Mouse (Mus musculus) liver, adult 2 months (tissue): Measurements from ENCODE around the gene Hopx. TPM values are rescaled to one million over a fixed set of nuclear protein-coding genes. Genes with fewer than 3 reads are reported as not detected.
"Not testable (repeated sequence)": the region's sequence is repeated elsewhere in the genome, so short reads cannot be mapped to it uniquely, and the experiment has no call there.

ENCODE experiments used
- DNase-seq: peaks from one replicate; pipeline ENCODE4 v3.0.0-alpha.2; 2011; ENCODE audit warnings: low read depth, low spot score; ENCODE audit errors: extremely low read depth
- H3K27ac ChIP-seq: fragments of 200-500 bp; replicated peaks from 2 replicates; pipeline ENCODE4 v1.5.1; 2012; ENCODE audit warnings: low read depth, mild to moderate bottlenecking, control low read depth, inconsistent platforms, low read length; ENCODE audit not compliant: insufficient read depth
- H3K27me3 ChIP-seq: fragments of 200-500 bp; 2 replicates; pipeline ENCODE4 v1.6.1; 2012; ENCODE audit warnings: mild to moderate bottlenecking, moderate library complexity, low read length, inconsistent platforms; ENCODE audit not compliant: control insufficient read depth, insufficient read depth
- H3K36me3 ChIP-seq: fragments of 200-500 bp; 2 replicates; pipeline ENCODE4 v1.6.1; 2012; ENCODE audit warnings: low read length, inconsistent platforms; ENCODE audit not compliant: control insufficient read depth, insufficient read depth
- H3K4me1 ChIP-seq: fragments of 200-500 bp; 2 replicates; pipeline ENCODE4 v1.6.1; 2011; ENCODE audit warnings: low read length; ENCODE audit not compliant: control insufficient read depth, insufficient read depth
- H3K4me3 ChIP-seq: fragments of 200-500 bp; 2 replicates; pipeline ENCODE4 v1.5.1; 2011; ENCODE audit warnings: low read depth, mild to moderate bottlenecking, control low read depth, low read length, moderate library complexity; ENCODE audit not compliant: insufficient read depth
- H3K79me2 ChIP-seq: fragments of 200-500 bp; 2 replicates; pipeline ENCODE4 v1.6.1; 2012; ENCODE audit warnings: inconsistent platforms, mild to moderate bottlenecking, low read length, moderate library complexity; ENCODE audit not compliant: control insufficient read depth, insufficient read depth
- H3K9ac ChIP-seq: fragments of 200-500 bp; 2 replicates; pipeline ENCODE4 v1.6.1; 2012; ENCODE audit warnings: low read depth, mild to moderate bottlenecking, control low read depth, inconsistent platforms, low read length
- CTCF ChIP-seq: fragments of 200-500 bp; IDR thresholded peaks from 2 replicates; pipeline ENCODE4 v1.5.1; 2011; ENCODE audit warnings: low read depth, low read length, control low read depth
- POLR2A ChIP-seq: fragments of 200-500 bp; IDR thresholded peaks from 2 replicates; pipeline ENCODE4 v1.6.1; 2011; ENCODE audit warnings: low read length, control low read depth; ENCODE audit not compliant: insufficient read depth; ENCODE audit errors: extremely low read depth
- WGBS: fragments of 180-500 bp; shearing (Covaris S2); methylation state at CpG from one replicate; pipeline ENCODE4 v1.1.7; 2018; 5-methylcytosine and 5-hydroxymethylcytosine counted together
- polyA plus RNA-seq: library from polyadenylated mRNA; depleted of rRNA; stranded (reverse); fragments of >200 nt; gene quantifications from 2 replicates; pipeline ENCODE4 v1.2.3, GENCODE M21; 2012
- total RNA-seq: library from RNA; depleted of rRNA; stranded (reverse); fragments of >200 nt; gene quantifications from 2 replicates; pipeline ENCODE4 v1.2.3, GENCODE M21; 2014

Gene Hopx
- total and polyA plus RNA-seq, 2 experiments = 77.2 to 84.9 TPM

GRCm38 (mm10) chr5:77100691-77101090 is 14.2 kb downstream of the Hopx start:
- Histone ChIP-seq H3K4me3 (no peak overlapping the region), H3K27me3 (no peaks in the 10 kb centered on the region), H3K36me3 (no peaks in the 10 kb centered on the region), H3K4me1 (peaks cover 31% of the 10 kb centered on the region), H3K9ac (no peak overlapping the region), H3K79me2 (no peaks in the 10 kb centered on the region), H3K27ac (peak overlapping the region; percentile 75)
- DNase-seq = peak; percentile 91
- TF ChIP-seq POLR2A (no peak), CTCF (no peak)
- 34% methylated on average over 6 of the region's 6 CpGs for WGBS

- no peak for TF ChIP-seq POLR2A
- TF ChIP-seq CTCF = no peak
- Histone ChIP-seq H3K27ac (peak overlapping the region; percentile 75), H3K4me1 (peaks cover 31% of the 10 kb centered on the region), H3K9ac (0 out of 2 replicates have a peak overlapping the region, but pooled peaks have one; percentile 29), H3K36me3 (no peaks in the 10 kb centered on the region), H3K79me2 (0 out of 2 replicates have a peak, but pooled peaks cover under 1% of the 10 kb centered on the region), H3K4me3 (no peak overlapping the region), H3K27me3 (no peaks in the 10 kb centered on the region)
- WGBS = 25% methylated on average over 6 of the region's 6 CpGs
- DNase-seq = peak; percentile 93
These were observed 14.9 kb downstream of the Hopx start for GRCm38 (mm10) chr5:77099997-77100380.

- Histone ChIP-seq H3K27ac (peak overlapping the region; percentile 75), H3K9ac (peak overlapping the region; percentile 60), H3K4me1 (peaks cover 31% of the 10 kb centered on the region), H3K36me3 (no peaks in the 10 kb centered on the region), H3K79me2 (peaks cover 6% of the 10 kb centered on the region; the same call in 1 of the 2 replicates), H3K27me3 (no peaks in the 10 kb centered on the region), H3K4me3 (peak overlapping the region; percentile 6; the same call in 1 of the 2 replicates)
- TF ChIP-seq POLR2A = no peak
- no peak for TF ChIP-seq CTCF
- peak; percentile 96 for DNase-seq
- 22% methylated on average over 11 of the region's 11 CpGs for WGBS
These were observed 15.5 kb downstream of the Hopx start for GRCm38 (mm10) chr5:77099317-77099996.

- TF ChIP-seq CTCF (no peak), POLR2A (no peak)
- Histone ChIP-seq H3K4me3 (no peak overlapping the region), H3K9ac (no peak overlapping the region), H3K36me3 (no peaks in the 10 kb centered on the region), H3K4me1 (peaks cover 31% of the 10 kb centered on the region), H3K27me3 (no peaks in the 10 kb centered on the region), H3K27ac (peak overlapping the region; percentile 75), H3K79me2 (peaks cover 7% of the 10 kb centered on the region; the same call in 1 of the 2 replicates)
- no peak for DNase-seq
- WGBS = 93% methylated on average over 3 of the region's 3 CpGs
These were observed 16.0 kb downstream of the Hopx start for GRCm38 (mm10) chr5:77098874-77099273.

- H3K27me3 ChIP-seq = no peaks in the 10 kb centered on the region
- WGBS = 16% methylated on average over 6 of the region's 6 CpGs
- TF ChIP-seq POLR2A = no peak
- TF ChIP-seq CTCF = no peak
- peak overlapping the region; percentile 83 for H3K27ac ChIP-seq
- H3K36me3 ChIP-seq = no peaks in the 10 kb centered on the region
- no peak overlapping the region for H3K9ac ChIP-seq
- peaks cover 35% of the 10 kb centered on the region for H3K4me1 ChIP-seq
- DNase-seq = peak; percentile 96
- H3K79me2 ChIP-seq = peaks cover 7% of the 10 kb centered on the region; the same call in 1 of the 2 replicates
- H3K4me3 ChIP-seq = no peak overlapping the region
These were observed 17.2 kb downstream of the Hopx start for GRCm38 (mm10) chr5:77097686-77098085.

GRCm38 (mm10) chr5:77096194-77096593 is 18.7 kb downstream of the Hopx start:
- not testable (repeated sequence) for H3K9ac ChIP-seq, H3K79me2 ChIP-seq, DNase-seq, H3K36me3 ChIP-seq, H3K4me3 ChIP-seq, H3K27me3 ChIP-seq, H3K27ac ChIP-seq
- WGBS = 92% methylated on average over 3 of the region's 3 CpGs
- H3K4me1 ChIP-seq = peaks cover 36% of the 10 kb centered on the region
